Mouse (Mus musculus): ENCODE data around the gene Kiss1r.
A peak's percentile ranks its signal among the peaks of the same experiment; 100 is the strongest.

The Kiss1r gene

GRCm38 (mm10) chr10:79897316-79898245 lies 19.2 kb upstream of the Kiss1r start:
- DNase-seq (ENCODE audit: low spot score) = no peak

- DNase-seq (ENCODE audit: low spot score) = no peak
Observed at GRCm38 (mm10) chr10:79900951-79901410, 15.8 kb upstream of the Kiss1r start.

GRCm38 (mm10) chr10:79906712-79907111 lies 10.1 kb upstream of the Kiss1r start:
- no peak for DNase-seq (ENCODE audit: low spot score)

- DNase-seq (ENCODE audit: low spot score) = no peak
Observed at GRCm38 (mm10) chr10:79907415-79907814, 9.4 kb upstream of the Kiss1r start.

GRCm38 (mm10) chr10:79908167-79909091 lies 8.3 kb upstream of the Kiss1r start, which contains the start of gene Med16:
TSS of gene Med16 (minus strand) at chr10:79908923.
- DNase-seq (ENCODE audit: low spot score) = peak; percentile 93

GRCm38 (mm10) chr10:79909092-79909922 lies 7.5 kb upstream of the Kiss1r start:
- peak; percentile 53 for DNase-seq (ENCODE audit: low spot score)

- no peak for DNase-seq (ENCODE audit: low spot score)
Observed at GRCm38 (mm10) chr10:79910556-79910955, 6.2 kb upstream of the Kiss1r start, which contains the start of gene Gm26602. TSS of gene Gm26602 (plus strand) at chr10:79910856.

- no peak for DNase-seq (ENCODE audit: low spot score)
Observed at GRCm38 (mm10) chr10:79912412-79912811, 4.4 kb upstream of the Kiss1r start.

GRCm38 (mm10) chr10:79914131-79914947 lies 2.4 kb upstream of the Kiss1r start:
- DNase-seq (ENCODE audit: low spot score) = peak; percentile 69

GRCm38 (mm10) chr10:79914948-79915596 lies 1.7 kb upstream of the Kiss1r start:
- no peak for DNase-seq (ENCODE audit: low spot score)

- no peak for DNase-seq (ENCODE audit: low spot score)
Observed at GRCm38 (mm10) chr10:79916081-79916480, 690 bp upstream of the Kiss1r start.

GRCm38 (mm10) chr10:79917532-79918100 lies 845 bp downstream of the Kiss1r start:
- no peak for DNase-seq (ENCODE audit: low spot score)

GRCm38 (mm10) chr10:79918231-79919078 lies 1.7 kb downstream of the Kiss1r start:
- DNase-seq (ENCODE audit: low spot score) = no peak

- DNase-seq (ENCODE audit: low spot score) = no peak
Observed at GRCm38 (mm10) chr10:79919251-79919849, 2.6 kb downstream of the Kiss1r start.

GRCm38 (mm10) chr10:79920056-79920890 lies 3.5 kb downstream of the Kiss1r start:
- DNase-seq (ENCODE audit: low spot score) = no peak

GRCm38 (mm10) chr10:79920958-79921535 lies 4.3 kb downstream of the Kiss1r start, which contains the start of gene R3hdm4:
TSS of gene R3hdm4 (minus strand) at chr10:79921208.
- no peak for DNase-seq (ENCODE audit: low spot score)

GRCm38 (mm10) chr10:79921572-79921971 lies 4.8 kb downstream of the Kiss1r start:
- no peak for DNase-seq (ENCODE audit: low spot score)
